ENCODE assay signal across 9 mouse cellular contexts in the genomic region with DNA sequence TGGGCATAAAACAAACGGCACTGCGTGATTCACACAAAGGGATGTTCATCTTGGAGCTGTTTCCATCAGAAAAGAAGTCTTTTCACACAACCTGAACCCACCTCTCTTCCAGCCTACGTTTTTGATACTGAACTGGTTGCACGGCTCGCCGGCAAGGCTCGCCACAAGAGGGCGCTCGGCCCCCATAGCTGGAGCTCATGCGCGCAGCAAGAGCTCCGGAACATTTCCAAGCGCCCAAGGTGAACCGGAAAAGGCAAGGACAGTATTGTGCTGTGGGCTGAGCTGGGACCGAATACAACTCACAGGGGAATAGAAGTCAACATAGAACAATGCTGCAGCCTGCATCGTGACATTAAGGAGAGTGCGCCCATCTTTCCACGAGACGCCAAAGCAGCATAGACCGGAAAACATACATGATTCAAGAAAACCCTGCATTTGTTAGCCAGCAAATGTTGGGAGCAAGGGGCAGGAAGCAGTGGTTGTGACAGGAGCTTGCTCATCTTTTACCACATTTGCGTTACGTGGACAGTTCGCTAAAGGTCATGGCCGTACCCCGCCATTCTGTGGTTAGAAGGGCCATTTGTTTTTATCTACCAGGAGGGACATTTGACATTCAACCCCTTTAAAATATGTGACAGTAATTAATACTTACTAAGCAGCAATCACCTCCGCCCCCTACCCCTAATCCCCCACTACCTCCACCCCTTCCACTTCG. TPM values are rescaled to one million over a fixed set of nuclear protein-coding genes. Genes with fewer than 3 reads are reported as not detected.
DNase-seq lines count a peak whose midpoint lies in the region; ATAC-seq and TF ChIP-seq lines count a peak whose summit lies in the region.
"Had no signal": no experiment of that assay in that cellular context is flagged by ENCODE, and none has a peak within 500 bp of the region (broad histone marks: within the 10 kb centered on the region; RNA-seq: fewer than 3 reads in every experiment).

No protein-coding gene starts in this region.

- H3K27ac ChIP-seq in bone marrow macrophage, adult 2 months (ENCODE audit: insufficient read depth, low read depth, low read length), result no peak overlapping the region
- H3K27ac ChIP-seq in embryonic facial prominence, embryonic 15.5 days (replicated peaks), result no peak overlapping the region
- peak overlapping the region; percentile 79 for H3K27ac ChIP-seq in heart, embryonic 10.5 days
- H3K27ac ChIP-seq in kidney, embryonic 14.5 days (ENCODE audit: low read depth, low read length), result no peak overlapping the region
- H3K27ac ChIP-seq in limb, embryonic 14.5 days (replicated peaks; ENCODE audit: low read depth, low read length), result no peak overlapping the region
- H3K27ac ChIP-seq in midbrain, postnatal 0 days (ENCODE audit: low read depth, low read length), result no peak overlapping the region

- TF ChIP-seq POLR2A in bone marrow macrophage, adult 2 months (IDR thresholded peaks at IDR 0.05; ENCODE audit: borderline replicate concordance, low read depth, low read length), result no peak
- TF ChIP-seq POLR2A in limb, embryonic 14.5 days (IDR thresholded peaks at IDR 0.05; ENCODE audit: borderline replicate concordance, extremely low read depth, insufficient read depth, insufficient read length), result no peak

- peak; percentile 71 for DNase-seq in 3T3-L1 (ENCODE audit: low read depth, low spot score)
- peak; percentile 92 for DNase-seq in heart, embryonic 10.5 days (ENCODE audit: low spot score)
- DNase-seq in limb, embryonic 14.5 days (ENCODE audit: low spot score), result peak; percentile 84
- DNase-seq in midbrain, postnatal 0 days (ENCODE audit: low spot score), result peak; percentile 93
- peak; percentile 55 for DNase-seq in splenic B cell, adult 2 months (ENCODE audit: low read depth, low spot score)

- 7% methylated on average over 27 of the region's 27 CpGs for WGBS in embryonic facial prominence, embryonic 15.5 days
- WGBS in heart, embryonic 10.5 days, result 9% methylated on average over 27 of the region's 27 CpGs
- WGBS in kidney, embryonic 14.5 days, result 3% methylated on average over 27 of the region's 27 CpGs
- 5% methylated on average over 27 of the region's 27 CpGs for WGBS in limb, embryonic 14.5 days
- WGBS in midbrain, postnatal 0 days, result 7% methylated on average over 27 of the region's 27 CpGs

- TF ChIP-seq CTCF in bone marrow macrophage, adult 2 months (IDR thresholded peaks at IDR 0.05; ENCODE audit: low read depth, low read length), result peak; percentile 97
- TF ChIP-seq CTCF in midbrain, postnatal 0 days (IDR thresholded peaks at IDR 0.05), result peak; percentile 100

- H3K4me3 ChIP-seq in bone marrow macrophage, adult 2 months (ENCODE audit: insufficient read depth, low read length), result peak overlapping the region; percentile 37
- peak overlapping the region; percentile 37 for H3K4me3 ChIP-seq in embryonic facial prominence, embryonic 15.5 days (replicated peaks)
- H3K4me3 ChIP-seq in heart, embryonic 10.5 days, result peak overlapping the region; percentile 49
- H3K4me3 ChIP-seq in kidney, embryonic 14.5 days (ENCODE audit: low read length), result peak overlapping the region; percentile 23; the same call in 1 of the 2 replicates
- peak overlapping the region; percentile 29 for H3K4me3 ChIP-seq in limb, embryonic 14.5 days (replicated peaks; ENCODE audit: low read length)
- H3K4me3 ChIP-seq in midbrain, postnatal 0 days (ENCODE audit: low read depth, low read length), result no peak overlapping the region

- no peaks in the 10 kb centered on the region for H3K9me3 ChIP-seq in embryonic facial prominence, embryonic 15.5 days (replicated peaks)
- no peaks in the 10 kb centered on the region for H3K9me3 ChIP-seq in heart, embryonic 10.5 days
- no peaks in the 10 kb centered on the region for H3K9me3 ChIP-seq in kidney, embryonic 14.5 days (ENCODE audit: control insufficient read depth, low read length)
- no peaks in the 10 kb centered on the region for H3K9me3 ChIP-seq in limb, embryonic 14.5 days (ENCODE audit: control insufficient read depth, low read length)
- no peaks in the 10 kb centered on the region for H3K9me3 ChIP-seq in midbrain, postnatal 0 days (ENCODE audit: low read length)

- peak; percentile 47; the same call in 1 of the 2 replicates for ATAC-seq in embryonic facial prominence, embryonic 15.5 days (ENCODE audit: insufficient number of reproducible peaks, low FRiP score, low TSS enrichment, low read depth)
- peak; percentile 79; the same call in 1 of the 2 replicates for ATAC-seq in kidney, embryonic 14.5 days (ENCODE audit: low FRiP score, low TSS enrichment)
- peak; percentile 77 for ATAC-seq in limb, embryonic 14.5 days (ENCODE audit: low FRiP score, low read depth)
- peak; percentile 63; the same call in 1 of the 2 replicates for ATAC-seq in midbrain, postnatal 0 days (ENCODE audit: low FRiP score)

- H3K4me2 ChIP-seq in embryonic facial prominence, embryonic 15.5 days (replicated peaks), result peak overlapping the region; percentile 63
- peak overlapping the region; percentile 47 for H3K4me2 ChIP-seq in kidney, embryonic 14.5 days (replicated peaks; ENCODE audit: low read depth, low read length)
- H3K4me2 ChIP-seq in limb, embryonic 14.5 days (replicated peaks; ENCODE audit: low read depth, low read length, severe bottlenecking), result peak overlapping the region; percentile 60
- peak overlapping the region; percentile 45 for H3K4me2 ChIP-seq in midbrain, postnatal 0 days (ENCODE audit: low read depth, low read length, poor library complexity, severe bottlenecking)

- H3K27me3 ChIP-seq in embryonic facial prominence, embryonic 15.5 days, result no peaks in the 10 kb centered on the region
- H3K27me3 ChIP-seq in heart, embryonic 10.5 days (ENCODE audit: insufficient read depth, poor library complexity, severe bottlenecking), result peaks cover 15% of the 10 kb centered on the region; the same call in 1 of the 2 replicates
- no peaks in the 10 kb centered on the region for H3K27me3 ChIP-seq in kidney, embryonic 14.5 days (ENCODE audit: control insufficient read depth, insufficient read depth, low read length)
- no peaks in the 10 kb centered on the region for H3K27me3 ChIP-seq in limb, embryonic 14.5 days (ENCODE audit: control insufficient read depth, insufficient read depth, low read length)
- H3K27me3 ChIP-seq in midbrain, postnatal 0 days (ENCODE audit: insufficient read depth, low read length), result no peaks in the 10 kb centered on the region
- no peaks in the 10 kb centered on the region for H3K27me3 ChIP-seq in splenic B cell, adult 2 months (ENCODE audit: control insufficient read depth, insufficient read depth, low read length, poor library complexity, severe bottlenecking)

- no peak overlapping the region for H3K9ac ChIP-seq in embryonic facial prominence, embryonic 15.5 days
- no peak overlapping the region for H3K9ac ChIP-seq in kidney, embryonic 14.5 days (ENCODE audit: low read depth, low read length)
- peak overlapping the region; percentile 31; the same call in 1 of the 2 replicates for H3K9ac ChIP-seq in limb, embryonic 14.5 days (ENCODE audit: low read depth, low read length, severe bottlenecking)
- H3K9ac ChIP-seq in midbrain, postnatal 0 days (replicated peaks; ENCODE audit: low read length, poor library complexity, severe bottlenecking), result no peak overlapping the region

- no peaks in the 10 kb centered on the region for H3K4me1 ChIP-seq in bone marrow macrophage, adult 2 months (ENCODE audit: control insufficient read depth, insufficient read depth, low read length)
- peaks cover 3% of the 10 kb centered on the region; the same call in 1 of the 2 replicates for H3K4me1 ChIP-seq in embryonic facial prominence, embryonic 15.5 days
- 0 out of 2 replicates have a peak, but pooled peaks cover 3% of the 10 kb centered on the region for H3K4me1 ChIP-seq in heart, embryonic 10.5 days
- no peaks in the 10 kb centered on the region for H3K4me1 ChIP-seq in kidney, embryonic 14.5 days (ENCODE audit: control insufficient read depth, insufficient read depth, low read length)
- H3K4me1 ChIP-seq in limb, embryonic 14.5 days (ENCODE audit: control insufficient read depth, insufficient read depth, low read length), result no peaks in the 10 kb centered on the region
- H3K4me1 ChIP-seq in midbrain, postnatal 0 days (ENCODE audit: insufficient read depth, low read length), result no peaks in the 10 kb centered on the region

- no peaks in the 10 kb centered on the region for H3K36me3 ChIP-seq in embryonic facial prominence, embryonic 15.5 days
- H3K36me3 ChIP-seq in heart, embryonic 10.5 days, result no peaks in the 10 kb centered on the region
- no peaks in the 10 kb centered on the region for H3K36me3 ChIP-seq in kidney, embryonic 14.5 days (ENCODE audit: control insufficient read depth, insufficient read depth, low read length)
- no peaks in the 10 kb centered on the region for H3K36me3 ChIP-seq in limb, embryonic 14.5 days (ENCODE audit: control insufficient read depth, insufficient read depth, low read length)
- H3K36me3 ChIP-seq in midbrain, postnatal 0 days (ENCODE audit: insufficient read depth, low read length), result no peaks in the 10 kb centered on the region
- H3K36me3 ChIP-seq in splenic B cell, adult 2 months (ENCODE audit: control insufficient read depth, insufficient read depth, low read length, poor library complexity, severe bottlenecking), result no peaks in the 10 kb centered on the region
- H3K36me3 ChIP-seq: G1E had no signal

RNA-seq across cellular contexts. Expression of a gene that starts 53.3 kb away (rescaled TPM):
- polyA plus RNA-seq in bone marrow macrophage, adult 2 months (2012; ENCODE audit: insufficient read depth, insufficient read length, missing spikeins), result not detected in 2 replicates
- 0.99 and 1.3 TPM in 2 replicates for polyA plus RNA-seq in embryonic facial prominence, embryonic 15.5 days (2015; fragmentation: Nextera tagmentation; extraction: Ambion mirVana)
- 0.49 and 0.67 TPM in 2 replicates for polyA plus RNA-seq in heart, embryonic 10.5 days (2016; fragmentation: Nextera tagmentation; extraction: Ambion mirVana)
- polyA plus RNA-seq in kidney, embryonic 14.5 days (2014; fragmentation: Nextera tagmentation; extraction: Ambion mirVana), result 0.15 TPM in 1 of 2 replicates, not detected in the other
- 0.65 and 0.69 TPM in 2 replicates for polyA plus RNA-seq in limb, embryonic 14.5 days (2012; rRNA removed)
- 0.66 and 1.0 TPM in 2 replicates for polyA plus RNA-seq in limb, embryonic 14.5 days (2014; fragmentation: Nextera tagmentation; extraction: Ambion mirVana)
- 7.9 and 11.3 TPM in 2 replicates for total RNA-seq in midbrain, postnatal 0 days (2014; rRNA removed)
- 2.0 and 2.2 TPM in 2 replicates for polyA plus RNA-seq in midbrain, postnatal 0 days (2015; fragmentation: Nextera tagmentation; extraction: Ambion mirVana)
- polyA plus RNA-seq: G1E had no signal
